Comparison of ENCODE assay signal across 7 mouse cellular contexts in the genomic region with DNA sequence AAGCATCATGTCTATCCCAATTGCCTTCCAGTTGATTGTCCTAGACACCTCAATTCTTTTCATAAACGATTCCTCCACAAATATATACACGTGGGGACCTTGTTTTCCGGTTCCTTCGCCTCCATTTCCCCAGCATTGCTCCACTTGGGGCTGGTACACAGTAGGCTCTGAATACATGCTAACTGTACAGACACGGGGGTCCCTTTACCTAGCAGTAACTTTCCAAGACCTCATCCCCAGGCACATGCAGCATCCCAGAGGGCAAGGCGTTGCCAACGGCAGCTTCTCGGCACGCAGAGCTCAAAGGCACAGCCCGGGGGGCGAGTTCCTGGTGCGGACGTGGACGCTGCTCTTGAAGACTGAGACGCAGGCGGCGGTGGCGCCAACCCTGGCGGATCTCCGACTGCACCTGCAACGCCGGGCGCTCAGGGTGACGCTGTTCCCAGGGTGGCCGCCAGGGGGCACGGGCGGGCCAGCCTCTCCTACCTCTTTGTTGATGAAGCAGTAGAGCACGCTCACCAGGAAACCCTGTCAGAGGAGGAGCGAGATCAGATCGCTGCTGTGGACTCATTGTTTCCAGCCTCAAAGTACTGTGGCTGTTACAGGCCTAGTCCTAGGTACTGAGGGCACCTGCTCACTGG. TPM values are rescaled to one million over a fixed set of nuclear protein-coding genes. Genes with fewer than 3 reads are reported as not detected.
DNase-seq lines count a peak whose midpoint lies in the region; ATAC-seq and TF ChIP-seq lines count a peak whose summit lies in the region.

No protein-coding gene starts in this region.

- peak; percentile 92 to 94 for DNase-seq in adrenal gland, adult 18-20 months (ENCODE audit: low spot score in 2 of 2)
- DNase-seq in embryo, embryonic 11.5 days (ENCODE audit: low read depth, low spot score), result peak; percentile 73
- peak; percentile 86 for DNase-seq in gastrocnemius, postnatal 4 days (ENCODE audit: low spot score in 2 of 2)
- peak; percentile 93 for DNase-seq in left cerebral cortex, postnatal 4 days
- peak; percentile 68 for DNase-seq in skeletal muscle tissue, adult 2 months (ENCODE audit: low read depth, low spot score)

- H3K4me2 ChIP-seq in intestine, postnatal 0 days (replicated peaks; ENCODE audit: low read depth), result peak overlapping the region; percentile 54
- peak overlapping the region; percentile 42 for H3K4me2 ChIP-seq in midbrain, embryonic 12.5 days (replicated peaks)

- peaks cover 22% of the 10 kb centered on the region for H3K36me3 ChIP-seq in intestine, postnatal 0 days (ENCODE audit: control insufficient read depth, insufficient read depth)
- peaks cover 19% of the 10 kb centered on the region for H3K36me3 ChIP-seq in midbrain, embryonic 12.5 days

- peak; percentile 70 for ATAC-seq in intestine, postnatal 0 days
- ATAC-seq in midbrain, embryonic 12.5 days (ENCODE audit: low FRiP score, low read depth), result peak; percentile 79

- H3K4me1 ChIP-seq in intestine, postnatal 0 days (replicated peaks; ENCODE audit: control insufficient read depth, insufficient read depth, low read length), result 0 out of 2 replicates have a peak, but pooled peaks cover 6% of the 10 kb centered on the region
- peaks cover 22% of the 10 kb centered on the region for H3K4me1 ChIP-seq in midbrain, embryonic 12.5 days

- WGBS in intestine, postnatal 0 days, result 4% methylated on average over 30 of the region's 30 CpGs
- WGBS in midbrain, embryonic 12.5 days, result 6% methylated on average over 30 of the region's 30 CpGs

- peak; percentile 100 for TF ChIP-seq CTCF in intestine, postnatal 0 days (IDR thresholded peaks at IDR 0.05; ENCODE audit: low read depth)

- peak overlapping the region; percentile 40 for H3K9ac ChIP-seq in intestine, postnatal 0 days (ENCODE audit: low read depth, low read length)
- peak overlapping the region; percentile 40 for H3K9ac ChIP-seq in midbrain, embryonic 12.5 days (replicated peaks)

- H3K27me3 ChIP-seq in intestine, postnatal 0 days (replicated peaks; ENCODE audit: control insufficient read depth, insufficient read depth, low read length), result peaks cover 8% of the 10 kb centered on the region; the same call in 1 of the 2 replicates
- peaks cover 34% of the 10 kb centered on the region for H3K27me3 ChIP-seq in midbrain, embryonic 12.5 days

- H3K27ac ChIP-seq in intestine, postnatal 0 days (ENCODE audit: low read depth, low read length), result no peak overlapping the region
- peak overlapping the region; percentile 68 for H3K27ac ChIP-seq in midbrain, embryonic 12.5 days (replicated peaks)

- H3K4me3 ChIP-seq in intestine, postnatal 0 days (ENCODE audit: low read depth, low read length), result no peak overlapping the region
- peak overlapping the region; percentile 14 for H3K4me3 ChIP-seq in midbrain, embryonic 12.5 days

- H3K9me3 ChIP-seq in intestine, postnatal 0 days (ENCODE audit: control insufficient read depth), result no peaks in the 10 kb centered on the region
- H3K9me3 ChIP-seq in midbrain, embryonic 12.5 days, result no peaks in the 10 kb centered on the region

- intact Hi-C loops in left cerebral cortex, postnatal 4 days (cut with DNase I), result no loop called here

RNA-seq across cellular contexts. Expression of gene Snrpd2, which starts 7.8 kb away (rescaled TPM):
- 10 to 100 TPM; 81.7 to 89.5 TPM for total RNA-seq in adrenal gland, adult 18-20 months (2021)
- total RNA-seq in gastrocnemius, postnatal 4 days (2021), result 100 to 1,000 TPM in 1 of 2 experiments, 10 to 100 TPM in 1; 85.4 to 103 TPM
- 66.3 and 69.6 TPM in 2 replicates for polyA plus RNA-seq in intestine, postnatal 0 days (2015; fragmentation: Nextera tagmentation; extraction: Ambion mirVana)
- total RNA-seq in left cerebral cortex, postnatal 4 days (2021), result 100 to 1,000 TPM; 126 to 130 TPM
- 136 and 139 TPM in 2 replicates for polyA plus RNA-seq in midbrain, embryonic 12.5 days (2016; fragmentation: Nextera tagmentation; extraction: Ambion mirVana)

RNA-seq across cellular contexts. Expression of gene Qpctl, which starts 8.2 kb away (rescaled TPM):
- 10 to 100 TPM; 13.6 to 14.6 TPM for total RNA-seq in adrenal gland, adult 18-20 months (2021)
- 1 to 10 TPM; 7.7 to 8.8 TPM for total RNA-seq in gastrocnemius, postnatal 4 days (2021)
- 7.3 and 8.1 TPM in 2 replicates for polyA plus RNA-seq in intestine, postnatal 0 days (2015; fragmentation: Nextera tagmentation; extraction: Ambion mirVana)
- 10 to 100 TPM; 17.6 to 19.9 TPM for total RNA-seq in left cerebral cortex, postnatal 4 days (2021)
- polyA plus RNA-seq in midbrain, embryonic 12.5 days (2016; fragmentation: Nextera tagmentation; extraction: Ambion mirVana), result 21.0 and 22.0 TPM in 2 replicates

RNA-seq across cellular contexts. Expression of gene Gipr, which starts 8.6 kb away (rescaled TPM):
- under 1 TPM; 0.60 to 0.70 TPM for total RNA-seq in adrenal gland, adult 18-20 months (2021)
- total RNA-seq in gastrocnemius, postnatal 4 days (2021), result under 1 TPM; 0.13 to 0.15 TPM
- polyA plus RNA-seq in intestine, postnatal 0 days (2015; fragmentation: Nextera tagmentation; extraction: Ambion mirVana), result 0.48 and 0.67 TPM in 2 replicates
- total RNA-seq in left cerebral cortex, postnatal 4 days (2021), result 10 to 100 TPM; 22.7 to 25.8 TPM
- 2.1 and 3.4 TPM in 2 replicates for polyA plus RNA-seq in midbrain, embryonic 12.5 days (2016; fragmentation: Nextera tagmentation; extraction: Ambion mirVana)

RNA-seq across cellular contexts. Expression of gene Eml2, which starts 18.9 kb away (rescaled TPM):
- total RNA-seq in adrenal gland, adult 18-20 months (2021), result 10 to 100 TPM; 33.9 to 43.9 TPM
- total RNA-seq in gastrocnemius, postnatal 4 days (2021), result 10 to 100 TPM; 17.0 to 18.1 TPM
- polyA plus RNA-seq in intestine, postnatal 0 days (2015; fragmentation: Nextera tagmentation; extraction: Ambion mirVana), result 5.0 and 5.1 TPM in 2 replicates
- total RNA-seq in left cerebral cortex, postnatal 4 days (2021), result 100 to 1,000 TPM; 102 to 106 TPM
- polyA plus RNA-seq in midbrain, embryonic 12.5 days (2016; fragmentation: Nextera tagmentation; extraction: Ambion mirVana), result 5.4 and 6.0 TPM in 2 replicates

RNA-seq across cellular contexts. Expression of gene Fbxo46, which starts 37.6 kb away (rescaled TPM):
- total RNA-seq in adrenal gland, adult 18-20 months (2021), result 10 to 100 TPM; 12.6 to 15.4 TPM
- 1 to 10 TPM; 8.0 to 8.4 TPM for total RNA-seq in gastrocnemius, postnatal 4 days (2021)
- 4.8 and 5.1 TPM in 2 replicates for polyA plus RNA-seq in intestine, postnatal 0 days (2015; fragmentation: Nextera tagmentation; extraction: Ambion mirVana)
- 10 to 100 TPM; 17.7 to 18.9 TPM for total RNA-seq in left cerebral cortex, postnatal 4 days (2021)
- 20.6 and 21.9 TPM in 2 replicates for polyA plus RNA-seq in midbrain, embryonic 12.5 days (2016; fragmentation: Nextera tagmentation; extraction: Ambion mirVana)

Comparison
In these comparisons a context has a peak if more than half of its experiments do, and no peak if none do; other contexts are left out.
1. RNA of gene Gipr, which starts 8.6 kb away (total RNA-seq): 22.7 to 25.8 TPM in left cerebral cortex, postnatal 4 days; 0.60 to 0.70 TPM in adrenal gland, adult 18-20 months and 0.13 to 0.15 TPM in gastrocnemius, postnatal 4 days; every median in the first group is over 10 times any median in the second.
2. Peak in every context shown above with its lines, with median percentiles within 50 percentile points of each other: DNase-seq.